Comparison of ENCODE assay signal across 8 mouse cellular contexts in the genomic region with DNA sequence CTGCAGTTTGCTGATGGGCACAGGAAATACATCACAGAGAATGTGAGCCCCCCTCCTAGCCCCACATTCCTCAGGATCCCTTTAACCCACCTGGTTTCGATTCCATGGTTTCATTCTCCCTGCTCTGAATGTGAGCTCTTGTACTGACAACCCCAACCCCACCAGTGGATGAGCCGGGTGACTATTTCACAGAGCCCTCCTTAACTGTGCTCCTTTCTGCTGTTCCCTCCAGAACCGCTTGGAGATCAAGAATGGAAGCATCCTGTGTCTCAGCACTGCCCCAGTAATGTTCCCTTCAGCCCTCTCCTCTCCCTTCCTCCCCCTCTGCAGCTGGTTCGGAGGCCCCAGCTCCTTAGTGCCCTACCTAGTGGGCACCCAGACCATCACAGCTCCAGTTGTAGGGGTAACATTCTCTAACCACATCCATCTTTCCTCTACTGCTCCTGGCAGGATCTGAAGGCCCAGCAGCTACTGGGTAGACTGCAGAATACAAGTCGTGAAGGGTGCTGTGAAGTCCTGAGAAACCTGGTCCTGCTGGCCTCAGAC. TPM values are rescaled to one million over a fixed set of nuclear protein-coding genes. Genes with fewer than 3 reads are reported as not detected.
DNase-seq lines count a peak whose midpoint lies in the region; ATAC-seq and TF ChIP-seq lines count a peak whose summit lies in the region.

No protein-coding gene starts in this region.

- peak overlapping the region; percentile 40 for H3K4me3 ChIP-seq in layer of hippocampus, adult 2 months
- peak overlapping the region; percentile 32 for H3K4me3 ChIP-seq in embryonic facial prominence, embryonic 12.5 days
- peak overlapping the region; percentile 23; the same call in 1 of the 2 replicates for H3K4me3 ChIP-seq in hindbrain, postnatal 0 days (ENCODE audit: low read length)
- no peak overlapping the region for H3K4me3 ChIP-seq in myocyte

- no peaks in the 10 kb centered on the region for H3K79me2 ChIP-seq in myocyte (ENCODE audit: control insufficient read depth, insufficient read depth)

- peak overlapping the region; percentile 49 for H3K9ac ChIP-seq in embryonic facial prominence, embryonic 12.5 days
- peak overlapping the region; percentile 39 for H3K9ac ChIP-seq in hindbrain, postnatal 0 days (replicated peaks; ENCODE audit: low read length)

- peak overlapping the region; percentile 74 for H3K4me2 ChIP-seq in embryonic facial prominence, embryonic 12.5 days (replicated peaks)
- H3K4me2 ChIP-seq in hindbrain, postnatal 0 days (ENCODE audit: low read depth, low read length): peak overlapping the region; percentile 56
- H3K4me2 ChIP-seq in myocyte (ENCODE audit: low read depth): no peak overlapping the region

- no peaks in the 10 kb centered on the region for H3K9me3 ChIP-seq in embryonic facial prominence, embryonic 12.5 days
- no peaks in the 10 kb centered on the region for H3K9me3 ChIP-seq in hindbrain, postnatal 0 days (ENCODE audit: low read length)

- H3K27ac ChIP-seq in layer of hippocampus, adult 2 months: peak overlapping the region; percentile 76
- peak overlapping the region; percentile 73 for H3K27ac ChIP-seq in embryonic facial prominence, embryonic 12.5 days
- peak overlapping the region; percentile 17; the same call in 1 of the 2 replicates for H3K27ac ChIP-seq in hindbrain, postnatal 0 days

- TF ChIP-seq POLR2A in myocyte (IDR thresholded peaks at IDR 0.05; ENCODE audit: insufficient read length, low read depth): no peak

- DNase-seq in layer of hippocampus, adult 2 months (ENCODE audit: low spot score in 2 of 2): no peak
- DNase-seq in layer of hippocampus, adult 9-11 months: no peak
- DNase-seq in hindbrain, postnatal 0 days (ENCODE audit: low spot score): no peak
- no peak for DNase-seq in embryo, embryonic 10.5 days (ENCODE audit: low spot score)
- DNase-seq in right cerebral cortex, postnatal 4 days: no peak

- TF ChIP-seq CTCF in layer of hippocampus, adult 2 months (conservative IDR thresholded peaks at IDR 0.05): peak; percentile 49
- no peak for TF ChIP-seq CTCF in hindbrain, postnatal 0 days (IDR thresholded peaks at IDR 0.05; ENCODE audit: low read depth)

- H3K4me1 ChIP-seq in embryonic facial prominence, embryonic 12.5 days: peaks cover 25% of the 10 kb centered on the region
- peaks cover 14% of the 10 kb centered on the region for H3K4me1 ChIP-seq in hindbrain, postnatal 0 days (ENCODE audit: insufficient read depth, low read length)

- no peak overlapping the region for H3ac ChIP-seq in myocyte (ENCODE audit: control insufficient read depth, insufficient read length)

- 36% methylated on average over 5 of the region's 5 CpGs for WGBS in embryonic facial prominence, embryonic 12.5 days
- 70% methylated on average over 5 of the region's 5 CpGs for WGBS in hindbrain, postnatal 0 days

- no peaks in the 10 kb centered on the region for H3K27me3 ChIP-seq in embryonic facial prominence, embryonic 12.5 days
- H3K27me3 ChIP-seq in hindbrain, postnatal 0 days (ENCODE audit: insufficient read depth, low read length): no peaks in the 10 kb centered on the region
- H3K27me3 ChIP-seq in myocyte (ENCODE audit: control insufficient read depth, insufficient read depth, insufficient read length): no peaks in the 10 kb centered on the region

- peaks cover 59% of the 10 kb centered on the region for H3K36me3 ChIP-seq in embryonic facial prominence, embryonic 12.5 days
- H3K36me3 ChIP-seq in hindbrain, postnatal 0 days (ENCODE audit: insufficient read depth, low read length): peaks cover 43% of the 10 kb centered on the region
- H3K36me3 ChIP-seq in myocyte (ENCODE audit: control insufficient read depth, insufficient read depth): peaks cover 41% of the 10 kb centered on the region

- ATAC-seq in embryonic facial prominence, embryonic 12.5 days (ENCODE audit: insufficient number of reproducible peaks, insufficient read depth, low FRiP score, low TSS enrichment): peak; percentile 39
- ATAC-seq in hindbrain, postnatal 0 days: peak; percentile 36
- ATAC-seq in erythroblast, adult 5-6 weeks (replicated peaks; ENCODE audit: low FRiP score, poor library complexity, severe bottlenecking): no peak

TF ChIP-seq in myocyte, 11 proteins besides CTCF, POLR2A, EP300 and RAD21:
- TF ChIP-seq POLR2AphosphoS2 (IDR thresholded peaks at IDR 0.05; ENCODE audit: insufficient read length, low read depth) (peak; percentile 20), E2F4 (IDR thresholded peaks at IDR 0.05; ENCODE audit: insufficient read depth) (no peak)

RNA-seq across cellular contexts. Expression of a gene that starts 0.8 kb away (rescaled TPM):
- total RNA-seq in layer of hippocampus, adult 2 months (2021): 1 to 10 TPM in 1 of 2 experiments, under 1 TPM in 1; 0.84 to 1.2 TPM
- 3.4 and 4.2 TPM in 2 replicates for polyA plus RNA-seq in embryonic facial prominence, embryonic 12.5 days (2016; fragmentation: Nextera tagmentation; extraction: Ambion mirVana)
- 1.2 and 1.5 TPM in 2 replicates for total RNA-seq in hindbrain, postnatal 0 days (2014; rRNA removed)
- 1.6 and 1.7 TPM in 2 replicates for polyA plus RNA-seq in hindbrain, postnatal 0 days (2015; fragmentation: Nextera tagmentation; extraction: Ambion mirVana)
- 0.92 TPM for polyA plus RNA-seq in myocyte (2012; fragmentation: generic; extraction: Trizol)
- total RNA-seq in erythroblast, adult 5-6 weeks (2015; ENCODE audit: low replicate concordance): 13.8 and 17.3 TPM in 2 replicates
- 22.1 and 30.7 TPM in 2 replicates for total RNA-seq in erythroblast, adult 5-6 weeks (2017; ENCODE audit: low replicate concordance)

RNA-seq across cellular contexts. Expression of a gene that starts 8.8 kb away (rescaled TPM):
- 10 to 100 TPM; 36.1 to 39.0 TPM for total RNA-seq in layer of hippocampus, adult 2 months (2021)
- polyA plus RNA-seq in embryonic facial prominence, embryonic 12.5 days (2016; fragmentation: Nextera tagmentation; extraction: Ambion mirVana): 81.1 and 82.3 TPM in 2 replicates
- 39.2 and 44.8 TPM in 2 replicates for total RNA-seq in hindbrain, postnatal 0 days (2014; rRNA removed)
- polyA plus RNA-seq in hindbrain, postnatal 0 days (2015; fragmentation: Nextera tagmentation; extraction: Ambion mirVana): 25.6 and 28.3 TPM in 2 replicates
- polyA plus RNA-seq in myocyte (2012; fragmentation: generic; extraction: Trizol): 59.7 TPM
- total RNA-seq in erythroblast, adult 5-6 weeks (2015; ENCODE audit: low replicate concordance): 289 and 294 TPM in 2 replicates
- 120 and 129 TPM in 2 replicates for total RNA-seq in erythroblast, adult 5-6 weeks (2017; ENCODE audit: low replicate concordance)

RNA-seq across cellular contexts. Expression of a gene that starts 10.3 kb away (rescaled TPM):
- 1 to 10 TPM; 1.4 TPM for total RNA-seq in layer of hippocampus, adult 2 months (2021)
- 12.8 and 15.2 TPM in 2 replicates for polyA plus RNA-seq in embryonic facial prominence, embryonic 12.5 days (2016; fragmentation: Nextera tagmentation; extraction: Ambion mirVana)
- total RNA-seq in hindbrain, postnatal 0 days (2014; rRNA removed): 2.4 and 8.2 TPM in 2 replicates
- polyA plus RNA-seq in hindbrain, postnatal 0 days (2015; fragmentation: Nextera tagmentation; extraction: Ambion mirVana): 5.9 and 8.0 TPM in 2 replicates
- polyA plus RNA-seq in myocyte (2012; fragmentation: generic; extraction: Trizol): 23.4 TPM
- total RNA-seq in erythroblast, adult 5-6 weeks (2015; ENCODE audit: low replicate concordance): 0.38 and 5.9 TPM in 2 replicates
- 15.0 and 26.8 TPM in 2 replicates for total RNA-seq in erythroblast, adult 5-6 weeks (2017; ENCODE audit: low replicate concordance)

RNA-seq across cellular contexts. Expression of a gene that starts 16.6 kb away (rescaled TPM):
- total RNA-seq in layer of hippocampus, adult 2 months (2021): 10 to 100 TPM; 20.0 to 24.4 TPM
- 24.2 and 24.5 TPM in 2 replicates for polyA plus RNA-seq in embryonic facial prominence, embryonic 12.5 days (2016; fragmentation: Nextera tagmentation; extraction: Ambion mirVana)
- 52.3 and 63.4 TPM in 2 replicates for total RNA-seq in hindbrain, postnatal 0 days (2014; rRNA removed)
- 67.3 and 82.8 TPM in 2 replicates for polyA plus RNA-seq in hindbrain, postnatal 0 days (2015; fragmentation: Nextera tagmentation; extraction: Ambion mirVana)
- polyA plus RNA-seq in myocyte (2012; fragmentation: generic; extraction: Trizol): 6.2 TPM
- total RNA-seq in erythroblast, adult 5-6 weeks (2015; ENCODE audit: low replicate concordance): 1.0 and 3.8 TPM in 2 replicates
- 0.70 and 1.2 TPM in 2 replicates for total RNA-seq in erythroblast, adult 5-6 weeks (2017; ENCODE audit: low replicate concordance)

RNA-seq across cellular contexts. Expression of a gene that starts 19.9 kb away (rescaled TPM):
- total RNA-seq in layer of hippocampus, adult 2 months (2021): 1 to 10 TPM; 7.6 to 7.7 TPM
- 1.6 and 1.8 TPM in 2 replicates for polyA plus RNA-seq in embryonic facial prominence, embryonic 12.5 days (2016; fragmentation: Nextera tagmentation; extraction: Ambion mirVana)
- total RNA-seq in hindbrain, postnatal 0 days (2014; rRNA removed): 1.9 and 5.2 TPM in 2 replicates
- 3.1 and 4.1 TPM in 2 replicates for polyA plus RNA-seq in hindbrain, postnatal 0 days (2015; fragmentation: Nextera tagmentation; extraction: Ambion mirVana)
- 1.8 TPM for polyA plus RNA-seq in myocyte (2012; fragmentation: generic; extraction: Trizol)
- 13.4 and 35.9 TPM in 2 replicates for total RNA-seq in erythroblast, adult 5-6 weeks (2015; ENCODE audit: low replicate concordance)
- total RNA-seq in erythroblast, adult 5-6 weeks (2017; ENCODE audit: low replicate concordance): 26.2 and 28.6 TPM in 2 replicates

Comparison
In these comparisons a context has a peak if more than half of its experiments do, and no peak if none do; other contexts are left out.
1. H3K27ac ChIP-seq: peak in every context shown above with its lines; median percentile 76 in layer of hippocampus, adult 2 months; 73 in embryonic facial prominence, embryonic 12.5 days; 17 in hindbrain, postnatal 0 days.